Mouse (Mus musculus) thymus, adult 2 months (tissue): Measurements from ENCODE around the gene Arfgap3.

Experiments used
- CTCF ChIP-seq: fragments of 200-500 bp; IDR thresholded peaks from 2 replicates; pipeline ENCODE4 v1.5.1; 2012; ENCODE audit warnings: mild to moderate bottlenecking, control low read depth, low read length, moderate library complexity, borderline replicate concordance; ENCODE audit not compliant: control insufficient read depth, poor library complexity, insufficient read depth; ENCODE audit errors: extremely low read depth
- POLR2A ChIP-seq: fragments of 200-500 bp; IDR thresholded peaks from 2 replicates; pipeline ENCODE4 v1.6.1; 2012; ENCODE audit warnings: mild to moderate bottlenecking, low read length, control low read depth, moderate library complexity; ENCODE audit not compliant: control insufficient read depth, poor library complexity, insufficient read depth; ENCODE audit errors: extremely low read depth

- TF ChIP-seq POLR2A (no peak), CTCF (no peak)
Observed at GRCm38 (mm10) chr15:83328952-83329351, 21.1 kb downstream of the Arfgap3 start.
